Mouse (Mus musculus) cerebellum, postnatal 36 days (tissue): Measurements from ENCODE around the gene Lhx2.

Source experiments
- DNase-seq, 2 experiments: peaks; one replicate each; pipeline ENCODE4 v3.0.0; 2021 to 2022; ENCODE audit warnings: mixed read lengths in 2 of 2

Lhx2 gene

DNA sequence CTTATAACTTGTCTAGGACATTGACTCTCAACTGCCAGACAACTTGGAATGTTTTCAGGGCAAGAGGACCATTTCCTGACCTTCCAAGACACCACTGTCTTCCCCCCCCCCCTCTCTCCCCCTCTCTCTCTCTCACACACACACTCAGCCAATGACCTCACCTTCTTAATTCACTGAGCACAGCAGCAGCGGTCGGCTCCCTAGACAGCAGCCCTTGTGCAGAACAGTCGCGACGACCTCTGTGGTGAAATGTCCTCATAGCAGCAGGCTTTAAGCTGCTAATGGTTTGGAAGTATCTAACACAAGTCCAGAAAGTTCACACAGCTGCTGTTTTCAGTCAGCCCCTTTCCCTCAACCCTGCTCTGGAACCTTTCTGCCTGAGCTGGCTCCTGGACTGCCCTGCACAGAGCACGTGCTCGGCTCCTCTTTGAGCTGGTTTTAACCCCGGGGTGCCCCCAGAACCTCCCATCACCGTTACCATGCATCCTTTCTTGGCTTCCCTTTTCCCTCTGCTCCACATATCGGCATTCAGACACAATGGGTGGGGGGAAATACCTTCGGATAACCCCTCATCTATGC is 73.6 kb downstream of the Lhx2 start:
- DNase-seq = no peak

DNA sequence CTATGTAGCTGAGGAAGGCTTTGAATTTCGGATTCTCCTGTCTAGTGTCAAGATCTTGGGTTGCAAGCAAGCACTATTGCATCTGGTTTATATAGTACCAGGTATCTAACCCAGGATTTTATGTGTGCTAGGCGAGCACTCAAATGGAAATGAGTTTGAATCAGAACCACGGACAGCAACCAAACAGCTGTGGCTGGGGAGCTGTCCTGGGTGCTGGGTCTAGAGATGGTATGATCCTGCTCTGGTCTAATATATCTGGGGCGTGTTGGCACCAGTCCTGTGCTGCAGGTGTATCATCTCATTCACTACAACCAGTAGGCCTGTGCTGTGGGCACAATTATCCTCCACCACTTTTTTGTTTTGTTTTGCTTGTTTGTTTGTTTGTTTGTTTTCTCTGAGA is 78.9 kb downstream of the Lhx2 start:
- DNase-seq = no peak
